Mouse (Mus musculus) naive thymus-derived CD4-positive, alpha-beta T cell, adult 2 months (primary cell): ENCODE results near the gene Vps45.

Experiments used
- DNase-seq: peaks from one replicate; pipeline ENCODE4 v3.0.0-alpha.2; 2011; ENCODE audit warnings: low read depth

Gene Vps45

DNA sequence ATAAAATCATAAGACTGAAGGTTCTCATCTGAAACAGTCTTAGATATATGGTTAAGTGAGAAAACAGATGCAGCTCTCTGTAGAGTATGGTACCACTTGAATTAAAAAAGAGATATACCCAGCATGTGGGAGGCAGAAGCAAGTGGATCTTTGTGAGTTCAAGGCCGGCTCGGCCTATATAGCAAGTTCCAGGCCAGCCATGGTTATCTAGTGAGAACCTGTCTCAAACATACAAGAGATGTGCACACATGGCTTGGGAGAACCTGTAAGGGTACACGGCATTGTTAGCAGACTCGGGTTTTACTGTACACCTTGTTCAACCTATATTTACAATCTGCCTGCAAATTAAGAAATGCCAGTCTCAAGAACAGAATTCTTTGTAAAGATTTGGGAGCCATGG is 19.4 kb downstream of the Vps45 start:
- DNase-seq, result no peak

- DNase-seq, result no peak
Measured at GRCm38 (mm10) chr3:96038156-96038555, 20.1 kb downstream of the Vps45 start.

DNA sequence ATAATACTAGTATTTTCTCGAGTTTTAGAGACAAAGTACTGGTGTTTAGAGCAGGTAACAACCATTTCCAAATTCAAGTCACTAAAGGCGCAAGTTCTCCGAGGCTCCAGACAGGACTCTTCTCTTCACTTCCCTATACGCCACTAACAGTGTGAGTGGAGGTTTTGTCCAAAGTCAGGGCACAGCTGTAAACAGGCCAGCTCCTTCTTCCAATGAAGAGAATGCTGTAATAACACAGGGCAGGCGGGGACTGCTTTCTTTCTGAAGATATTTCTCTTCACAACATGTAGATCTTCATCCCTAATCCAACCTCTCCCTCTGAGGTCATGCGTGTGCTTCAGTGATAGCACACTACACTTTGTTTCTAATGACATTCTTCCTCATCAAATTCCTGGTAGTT is 21.5 kb downstream of the Vps45 start:
- no peak for DNase-seq

DNA sequence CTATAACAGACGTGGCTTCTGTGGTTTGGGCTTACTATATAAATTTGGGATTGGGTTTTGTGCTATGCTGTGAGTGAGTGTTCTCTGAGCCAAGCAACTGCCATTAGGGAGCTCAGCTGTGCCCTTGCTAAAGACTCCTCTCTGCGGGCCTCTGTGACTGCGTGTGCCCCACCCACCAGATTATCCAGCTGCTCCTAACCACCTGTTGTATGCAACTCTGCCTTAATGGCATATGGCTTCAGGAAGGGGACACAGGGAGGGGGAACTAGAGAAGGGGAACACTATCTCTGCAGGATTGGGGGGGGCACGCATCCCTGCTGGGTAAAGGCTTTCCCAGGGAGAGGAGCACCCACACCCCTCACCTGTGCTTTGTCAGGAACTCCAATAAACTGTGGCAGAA is 25.2 kb downstream of the Vps45 start:
- no peak for DNase-seq

- DNase-seq, result no peak
Measured at GRCm38 (mm10) chr3:96032652-96033017, 25.6 kb downstream of the Vps45 start.

- peak; percentile 87 for DNase-seq
Measured at GRCm38 (mm10) chr3:96031991-96032651, 26.1 kb downstream of the Vps45 start.

GRCm38 (mm10) chr3:96029766-96030165 is 28.5 kb downstream of the Vps45 start:
- no peak for DNase-seq

DNA sequence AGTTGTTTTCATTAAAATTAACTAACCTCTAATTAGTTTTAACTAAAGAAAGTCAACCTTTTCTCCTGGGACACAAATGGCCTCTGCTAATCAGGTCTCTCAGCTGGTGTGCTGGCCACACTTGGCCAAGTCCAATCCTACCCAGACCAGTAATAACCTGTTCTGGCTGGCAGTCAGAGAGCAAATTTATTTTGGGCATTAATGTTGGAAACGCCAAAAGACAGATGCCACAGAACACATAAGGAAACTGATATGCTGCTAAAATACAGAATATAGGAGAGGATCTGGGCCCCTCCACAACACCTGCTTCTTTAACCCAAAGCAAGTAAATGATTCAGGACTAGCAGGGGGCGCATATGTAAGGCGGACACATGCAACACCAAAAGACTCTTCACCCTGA is 28.9 kb downstream of the Vps45 start:
- no peak for DNase-seq

DNA sequence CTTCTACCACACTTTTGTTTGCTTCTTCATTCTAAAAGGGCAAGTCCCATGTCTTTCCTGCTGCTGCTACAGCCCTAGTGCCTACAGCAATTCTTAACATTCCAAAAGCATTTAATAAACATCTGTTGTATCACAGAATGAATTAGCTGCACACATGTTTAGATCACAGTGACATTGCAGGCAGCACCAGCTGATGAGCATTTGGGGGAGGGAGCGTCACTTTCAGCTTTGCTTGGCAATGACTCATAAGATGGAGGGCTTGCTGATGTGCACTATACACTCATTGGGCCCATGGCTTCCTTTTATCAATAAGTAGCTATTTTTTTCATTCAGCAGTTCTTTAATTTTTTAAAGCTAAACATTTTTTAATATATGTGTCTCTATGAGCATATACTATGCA is 30.4 kb downstream of the Vps45 start:
- no peak for DNase-seq

- no peak for DNase-seq
Measured at GRCm38 (mm10) chr3:96027145-96027544, 31.1 kb downstream of the Vps45 start.

DNA sequence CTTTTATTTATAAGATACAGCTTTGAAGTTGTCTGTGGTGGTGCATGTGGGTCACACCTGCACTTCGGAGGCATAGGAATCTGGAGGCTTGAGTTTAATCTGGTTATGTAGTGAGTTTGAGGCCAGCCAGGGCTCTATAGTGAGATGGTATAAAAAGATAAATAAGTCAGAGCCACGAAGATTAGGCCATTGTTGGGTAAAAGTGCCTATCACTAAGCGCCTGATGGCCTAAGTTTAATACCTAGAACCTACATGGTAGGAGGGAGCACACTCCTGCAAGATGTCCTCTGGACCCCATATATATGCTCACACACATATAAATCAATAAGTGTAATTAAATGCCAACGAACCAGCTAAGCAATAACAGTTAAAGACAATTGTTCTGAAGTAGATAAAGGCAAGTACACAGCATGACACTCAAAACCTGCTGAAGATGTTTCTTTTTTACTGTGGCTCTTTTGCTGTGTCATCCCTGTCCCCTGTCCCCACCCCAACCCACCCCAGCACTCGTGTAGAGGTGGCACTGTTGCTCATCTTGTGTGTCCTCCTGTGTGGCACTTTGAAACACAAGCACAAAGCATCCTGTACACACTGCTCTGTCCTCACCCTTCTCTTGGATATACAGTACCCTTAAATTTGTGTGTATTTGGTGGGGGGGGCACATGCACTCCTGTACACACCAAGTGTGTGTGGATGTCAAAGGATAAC is 36.7 kb downstream of the Vps45 start:
- no peak for DNase-seq

DNA sequence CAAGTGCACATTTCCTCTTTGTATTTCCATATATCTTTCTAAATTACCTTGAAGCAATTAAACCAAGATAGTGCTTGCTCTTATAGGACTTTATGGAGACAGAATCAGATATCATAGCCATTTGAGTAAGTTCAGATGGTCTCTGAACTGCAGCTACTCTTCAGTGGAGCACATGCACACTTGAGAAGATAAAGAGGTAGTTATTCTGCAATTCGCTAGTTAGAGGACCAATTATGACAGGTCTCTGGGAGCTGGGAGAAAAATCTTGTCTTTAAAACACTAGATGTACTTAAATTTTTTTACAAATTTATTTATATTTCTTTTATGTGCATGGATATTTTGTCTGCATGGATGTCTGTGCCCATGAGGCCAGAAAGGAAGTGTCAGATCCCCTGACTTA is 37.5 kb downstream of the Vps45 start:
- no peak for DNase-seq

GRCm38 (mm10) chr3:96017461-96017860 is 40.8 kb downstream of the Vps45 start:
- no peak for DNase-seq

DNA sequence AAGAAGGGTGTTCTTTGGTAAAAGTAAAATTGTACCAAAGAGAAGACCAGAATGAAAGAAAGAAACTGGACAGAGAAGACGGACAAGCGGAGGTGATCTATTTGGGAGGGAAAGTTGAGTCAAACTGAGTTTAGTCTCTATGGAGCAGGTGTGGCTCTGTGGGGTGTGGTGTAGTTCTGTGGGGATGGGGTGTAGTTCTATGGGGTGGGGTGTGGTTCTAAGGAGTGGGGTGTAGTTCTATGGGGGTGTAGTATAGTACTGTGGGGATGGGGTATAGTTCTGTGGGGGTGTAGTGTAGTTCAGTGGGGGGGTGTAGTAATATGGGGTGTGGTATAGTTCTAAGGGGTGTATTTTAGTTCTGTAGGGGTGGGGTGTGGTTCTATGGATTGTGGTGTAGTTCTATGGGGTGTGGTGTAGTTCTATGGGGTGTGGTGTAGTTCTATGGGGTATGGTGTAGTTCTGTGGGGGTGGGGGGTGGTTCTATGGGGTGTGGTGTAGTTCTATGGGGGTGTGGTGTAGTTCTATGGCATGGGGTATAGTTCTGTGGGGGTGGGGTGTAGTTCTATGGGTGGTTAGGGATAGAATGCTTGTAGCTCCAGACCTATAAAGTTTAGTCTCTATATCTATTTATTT is 41.9 kb downstream of the Vps45 start:
- DNase-seq, result no peak

DNA sequence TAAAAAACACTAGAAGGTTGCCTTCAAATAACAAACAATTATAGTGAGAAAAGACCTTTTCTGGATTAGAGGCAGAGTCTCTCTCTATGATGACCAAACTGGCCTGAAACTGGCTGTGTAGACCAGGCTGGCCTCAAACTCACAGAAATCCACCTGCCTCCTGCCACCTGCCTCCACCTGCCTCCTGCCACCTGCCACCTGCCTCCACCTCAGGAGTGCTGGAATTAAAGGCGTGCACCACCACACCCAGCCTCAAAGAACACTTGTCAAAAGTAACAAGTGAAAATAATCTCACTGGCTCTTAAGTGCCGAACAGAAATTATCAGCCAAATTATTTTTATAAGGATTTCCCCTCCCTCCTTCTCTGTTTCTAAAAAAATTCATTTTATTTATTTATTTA is 42.6 kb downstream of the Vps45 start:
- DNase-seq, result no peak

- no peak for DNase-seq
Measured at GRCm38 (mm10) chr3:96012805-96013204, 45.5 kb downstream of the Vps45 start.

- DNase-seq, result no peak
Measured at GRCm38 (mm10) chr3:96008463-96008862, 49.8 kb downstream of the Vps45 start.

GRCm38 (mm10) chr3:96001560-96001959 is 56.7 kb downstream of the Vps45 start:
- no peak for DNase-seq

DNA sequence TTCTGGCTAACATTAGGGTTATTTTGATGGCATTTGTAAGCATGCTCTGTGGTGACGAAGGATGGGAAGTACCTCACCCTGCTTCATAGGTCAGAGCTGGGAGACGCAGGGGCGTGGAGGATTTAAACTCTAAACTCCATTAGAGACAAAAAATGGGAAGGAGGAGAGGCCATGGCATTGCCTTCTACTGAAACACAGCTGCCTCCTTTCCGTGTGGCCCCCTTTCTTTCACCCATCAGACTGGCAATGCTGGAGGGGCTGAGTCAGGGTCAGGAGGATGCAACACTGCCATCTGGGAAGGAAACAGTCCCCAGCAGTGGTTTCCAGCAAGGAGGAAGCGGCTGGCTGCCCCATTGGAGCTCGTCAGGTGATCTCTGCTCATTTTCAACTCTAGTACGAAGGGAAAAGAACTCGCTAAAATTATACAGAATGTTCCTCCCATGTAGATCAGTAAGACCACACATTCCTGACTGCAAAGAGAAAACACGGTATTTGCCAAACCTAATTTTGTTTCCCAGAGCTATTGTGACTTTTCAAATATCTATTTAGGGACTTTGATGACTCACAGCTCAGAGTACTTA is 57.3 kb downstream of the Vps45 start:
- DNase-seq, result no peak

- DNase-seq, result no peak
Measured at GRCm38 (mm10) chr3:96000080-96000632, 58.1 kb downstream of the Vps45 start.

- no peak for DNase-seq
Measured at GRCm38 (mm10) chr3:95999308-96000079, 58.8 kb downstream of the Vps45 start.

- peak; percentile 48 for DNase-seq
Measured at GRCm38 (mm10) chr3:95997203-95997721, 61.0 kb downstream of the Vps45 start.
